9 mouse cellular contexts compared by ENCODE assay signal in the genomic region with DNA sequence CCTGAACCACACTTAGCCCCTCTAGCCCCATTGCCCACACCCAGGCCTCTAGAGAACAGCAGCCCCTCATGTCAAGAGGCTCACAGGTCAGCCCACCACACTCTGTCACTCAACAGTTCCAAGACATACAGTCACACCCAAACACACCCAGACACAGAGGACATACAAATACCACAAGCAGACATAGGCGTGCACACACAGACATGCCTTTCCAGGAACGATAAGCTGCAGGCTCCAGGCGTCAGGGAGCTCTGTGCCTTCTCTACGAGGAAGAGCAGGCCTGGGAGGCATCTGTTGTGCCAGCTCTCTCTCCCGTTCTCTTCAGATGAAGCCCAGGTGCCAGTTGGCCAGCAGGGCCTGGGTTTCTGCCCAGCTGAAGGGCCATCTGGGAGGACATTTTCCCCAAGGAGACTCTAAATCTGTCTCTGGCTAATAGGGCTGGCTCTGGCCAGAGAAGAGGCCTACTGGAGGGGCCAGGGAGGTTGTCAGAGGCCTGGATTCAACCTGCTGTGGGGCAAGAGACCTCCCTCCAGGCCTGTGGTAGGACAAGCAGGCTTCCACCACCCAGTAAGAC. TPM values are rescaled to one million over a fixed set of nuclear protein-coding genes. Genes with fewer than 3 reads are reported as not detected.
DNase-seq lines count a peak whose midpoint lies in the region; ATAC-seq lines count a peak whose summit lies in the region.
"Had no signal": no experiment of that assay in that cellular context is flagged by ENCODE, and none has a peak within 500 bp of the region (broad histone marks: within the 10 kb centered on the region; RNA-seq: fewer than 3 reads in every experiment).

No protein-coding gene starts in this region.

- H3K27ac ChIP-seq in heart, embryonic 11.5 days (ENCODE audit: low read depth, low read length), result no peak overlapping the region
- peak overlapping the region; percentile 9 for H3K27ac ChIP-seq in heart, embryonic 15.5 days
- peak overlapping the region; percentile 81 for H3K27ac ChIP-seq in liver, embryonic 16.5 days (ENCODE audit: low read length)
- H3K27ac ChIP-seq in midbrain, embryonic 16.5 days (ENCODE audit: low read length), result no peak overlapping the region
- H3K27ac ChIP-seq: lung, embryonic 15.5 days had no signal

- H3K4me3 ChIP-seq in heart, embryonic 11.5 days (ENCODE audit: low read depth, low read length), result no peak overlapping the region
- H3K4me3 ChIP-seq in heart, embryonic 15.5 days, result no peak overlapping the region
- H3K4me3 ChIP-seq in liver, embryonic 16.5 days (ENCODE audit: low read depth, low read length), result no peak overlapping the region
- no peak overlapping the region for H3K4me3 ChIP-seq in midbrain, embryonic 16.5 days (ENCODE audit: low read depth, low read length)
- H3K4me3 ChIP-seq: lung, embryonic 15.5 days had no signal

- no peaks in the 10 kb centered on the region; the same call in 1 of the 2 replicates for H3K4me1 ChIP-seq in heart, embryonic 11.5 days (ENCODE audit: control insufficient read depth, insufficient read depth, low read length)
- H3K4me1 ChIP-seq in heart, embryonic 15.5 days (replicated peaks), result peaks cover 23% of the 10 kb centered on the region
- H3K4me1 ChIP-seq in liver, embryonic 16.5 days (ENCODE audit: control insufficient read depth, low read depth, low read length), result peaks cover 25% of the 10 kb centered on the region
- H3K4me1 ChIP-seq in midbrain, embryonic 16.5 days (ENCODE audit: control insufficient read depth, insufficient read depth, low read length), result no peaks in the 10 kb centered on the region

- ATAC-seq in heart, embryonic 11.5 days (replicated peaks; ENCODE audit: insufficient number of reproducible peaks, low FRiP score, low TSS enrichment), result no peak
- ATAC-seq in heart, embryonic 15.5 days (replicated peaks; ENCODE audit: insufficient number of reproducible peaks, insufficient read depth, low FRiP score, low read depth), result no peak
- ATAC-seq in liver, embryonic 16.5 days (ENCODE audit: low read depth), result peak; percentile 81
- no peak for ATAC-seq in midbrain, embryonic 16.5 days

- no peaks in the 10 kb centered on the region for H3K36me3 ChIP-seq in heart, embryonic 11.5 days (ENCODE audit: control insufficient read depth, insufficient read depth, low read length)
- H3K36me3 ChIP-seq in heart, embryonic 15.5 days, result no peaks in the 10 kb centered on the region
- no peaks in the 10 kb centered on the region for H3K36me3 ChIP-seq in liver, embryonic 16.5 days (ENCODE audit: control insufficient read depth, insufficient read depth)
- no peaks in the 10 kb centered on the region for H3K36me3 ChIP-seq in midbrain, embryonic 16.5 days (ENCODE audit: control insufficient read depth, insufficient read depth, low read length)
- H3K36me3 ChIP-seq: lung, embryonic 15.5 days had no signal

- WGBS in heart, embryonic 11.5 days (ENCODE audit: insufficient replicate concordance), result 68% methylated on average over 5 of the region's 5 CpGs
- 55% methylated on average over 5 of the region's 5 CpGs for WGBS in heart, embryonic 15.5 days
- WGBS in liver, embryonic 16.5 days (ENCODE audit: insufficient replicate concordance), result 47% methylated on average over 5 of the region's 5 CpGs
- 85% methylated on average over 5 of the region's 5 CpGs for WGBS in midbrain, embryonic 16.5 days

- H3K9me3 ChIP-seq in heart, embryonic 11.5 days (replicated peaks; ENCODE audit: control insufficient read depth, low read length), result peaks cover 3% of the 10 kb centered on the region; the same call in 1 of the 2 replicates
- no peaks in the 10 kb centered on the region for H3K9me3 ChIP-seq in heart, embryonic 15.5 days (replicated peaks)
- no peaks in the 10 kb centered on the region for H3K9me3 ChIP-seq in liver, embryonic 16.5 days (replicated peaks; ENCODE audit: control insufficient read depth, low read length)
- H3K9me3 ChIP-seq in midbrain, embryonic 16.5 days (replicated peaks; ENCODE audit: control insufficient read depth, low read length, poor library complexity, severe bottlenecking), result no peaks in the 10 kb centered on the region
- H3K9me3 ChIP-seq: lung, embryonic 15.5 days had no signal

- no peak overlapping the region for H3K4me2 ChIP-seq in heart, embryonic 11.5 days
- H3K4me2 ChIP-seq in heart, embryonic 15.5 days, result no peak overlapping the region
- H3K4me2 ChIP-seq in liver, embryonic 16.5 days (ENCODE audit: low read depth, low read length), result no peak overlapping the region
- H3K4me2 ChIP-seq in midbrain, embryonic 16.5 days (ENCODE audit: low read length), result no peak overlapping the region
- H3K4me2 ChIP-seq: lung, embryonic 15.5 days had no signal

- peaks cover 2% of the 10 kb centered on the region; the same call in 1 of the 2 replicates for H3K27me3 ChIP-seq in heart, embryonic 11.5 days (ENCODE audit: control insufficient read depth, insufficient read depth, low read length)
- 0 out of 2 replicates have a peak, but pooled peaks cover under 1% of the 10 kb centered on the region for H3K27me3 ChIP-seq in heart, embryonic 15.5 days
- no peaks in the 10 kb centered on the region for H3K27me3 ChIP-seq in liver, embryonic 16.5 days (ENCODE audit: control insufficient read depth, insufficient read depth, low read depth, low read length)
- H3K27me3 ChIP-seq in midbrain, embryonic 16.5 days (ENCODE audit: control insufficient read depth, insufficient read depth, low read depth, low read length), result no peaks in the 10 kb centered on the region
- H3K27me3 ChIP-seq: lung, embryonic 15.5 days had no signal

- peak; percentile 97 for DNase-seq in heart, adult 11 months
- DNase-seq in cerebellum, adult 9-11 months, result peak; percentile 94
- no peak for DNase-seq in ovary, postnatal 10 days (ENCODE audit: low spot score)
- DNase-seq in urinary bladder, postnatal 14 days (ENCODE audit: low spot score), result no peak

- no peak overlapping the region for H3K9ac ChIP-seq in heart, embryonic 11.5 days (ENCODE audit: low read depth, low read length)
- H3K9ac ChIP-seq in heart, embryonic 15.5 days, result peak overlapping the region; percentile 5; the same call in 1 of the 2 replicates
- no peak overlapping the region; the same call in 1 of the 2 replicates for H3K9ac ChIP-seq in liver, embryonic 16.5 days (ENCODE audit: low read depth, low read length)
- no peak overlapping the region for H3K9ac ChIP-seq in midbrain, embryonic 16.5 days (ENCODE audit: low read depth, low read length)
- H3K9ac ChIP-seq: lung, embryonic 15.5 days had no signal

RNA-seq across cellular contexts. Expression of a gene that starts 9.4 kb away (rescaled TPM):
- polyA plus RNA-seq in heart, embryonic 11.5 days (2014; fragmentation: Nextera tagmentation; extraction: Ambion mirVana), result 1.5 and 1.8 TPM in 2 replicates
- polyA plus RNA-seq in heart, embryonic 15.5 days (2015; fragmentation: Nextera tagmentation; extraction: Ambion mirVana), result 2.7 and 2.8 TPM in 2 replicates
- 18.7 and 20.7 TPM in 2 replicates for polyA plus RNA-seq in liver, embryonic 16.5 days (2015; fragmentation: Nextera tagmentation; extraction: Ambion mirVana)
- polyA plus RNA-seq in midbrain, embryonic 16.5 days (2015; fragmentation: Nextera tagmentation; extraction: Ambion mirVana), result 0.13 and 0.31 TPM in 2 replicates

RNA-seq across cellular contexts. Expression of a gene that starts 28.5 kb away (rescaled TPM):
- 157 and 168 TPM in 2 replicates for polyA plus RNA-seq in heart, embryonic 11.5 days (2014; fragmentation: Nextera tagmentation; extraction: Ambion mirVana)
- polyA plus RNA-seq in heart, embryonic 15.5 days (2015; fragmentation: Nextera tagmentation; extraction: Ambion mirVana), result 119 and 143 TPM in 2 replicates
- 38.5 and 39.1 TPM in 2 replicates for polyA plus RNA-seq in liver, embryonic 16.5 days (2015; fragmentation: Nextera tagmentation; extraction: Ambion mirVana)
- polyA plus RNA-seq in midbrain, embryonic 16.5 days (2015; fragmentation: Nextera tagmentation; extraction: Ambion mirVana), result 232 and 233 TPM in 2 replicates

RNA-seq across cellular contexts. Expression of a gene that starts 29.4 kb away (rescaled TPM):
- polyA plus RNA-seq in heart, embryonic 11.5 days (2014; fragmentation: Nextera tagmentation; extraction: Ambion mirVana), result 44.2 and 48.3 TPM in 2 replicates
- 32.1 and 45.0 TPM in 2 replicates for polyA plus RNA-seq in heart, embryonic 15.5 days (2015; fragmentation: Nextera tagmentation; extraction: Ambion mirVana)
- polyA plus RNA-seq in liver, embryonic 16.5 days (2015; fragmentation: Nextera tagmentation; extraction: Ambion mirVana), result 37.0 and 38.9 TPM in 2 replicates
- polyA plus RNA-seq in midbrain, embryonic 16.5 days (2015; fragmentation: Nextera tagmentation; extraction: Ambion mirVana), result 23.1 and 24.8 TPM in 2 replicates

RNA-seq across cellular contexts. Expression of a gene that starts 29.9 kb away (rescaled TPM):
- polyA plus RNA-seq in heart, embryonic 11.5 days (2014; fragmentation: Nextera tagmentation; extraction: Ambion mirVana), result not detected in 2 replicates
- 0.50 and 7.6 TPM in 2 replicates for polyA plus RNA-seq in heart, embryonic 15.5 days (2015; fragmentation: Nextera tagmentation; extraction: Ambion mirVana)
- polyA plus RNA-seq in liver, embryonic 16.5 days (2015; fragmentation: Nextera tagmentation; extraction: Ambion mirVana), result 0.20 and 1.2 TPM in 2 replicates
- not detected in 2 replicates for polyA plus RNA-seq in midbrain, embryonic 16.5 days (2015; fragmentation: Nextera tagmentation; extraction: Ambion mirVana)

RNA-seq across cellular contexts. Expression of a gene that starts 36.6 kb away (rescaled TPM):
- 222 and 232 TPM in 2 replicates for polyA plus RNA-seq in heart, embryonic 11.5 days (2014; fragmentation: Nextera tagmentation; extraction: Ambion mirVana)
- polyA plus RNA-seq in heart, embryonic 15.5 days (2015; fragmentation: Nextera tagmentation; extraction: Ambion mirVana), result 203 and 218 TPM in 2 replicates
- 81.5 and 83.1 TPM in 2 replicates for polyA plus RNA-seq in liver, embryonic 16.5 days (2015; fragmentation: Nextera tagmentation; extraction: Ambion mirVana)
- polyA plus RNA-seq in midbrain, embryonic 16.5 days (2015; fragmentation: Nextera tagmentation; extraction: Ambion mirVana), result 118 and 130 TPM in 2 replicates

Comparison
In these comparisons a context has a peak if more than half of its experiments do, and no peak if none do; other contexts are left out.
1. H3K27ac ChIP-seq: peak in heart, embryonic 15.5 days (single experiment) and liver, embryonic 16.5 days (single experiment); none in heart, embryonic 11.5 days (single experiment) and midbrain, embryonic 16.5 days (single experiment).
2. DNase-seq: peak in heart, adult 11 months (single experiment) and cerebellum, adult 9-11 months (single experiment); none in ovary, postnatal 10 days (single experiment) and urinary bladder, postnatal 14 days (single experiment).